Mouse (Mus musculus): Measurements from ENCODE around the gene Banf2.

Banf2 gene

DNA sequence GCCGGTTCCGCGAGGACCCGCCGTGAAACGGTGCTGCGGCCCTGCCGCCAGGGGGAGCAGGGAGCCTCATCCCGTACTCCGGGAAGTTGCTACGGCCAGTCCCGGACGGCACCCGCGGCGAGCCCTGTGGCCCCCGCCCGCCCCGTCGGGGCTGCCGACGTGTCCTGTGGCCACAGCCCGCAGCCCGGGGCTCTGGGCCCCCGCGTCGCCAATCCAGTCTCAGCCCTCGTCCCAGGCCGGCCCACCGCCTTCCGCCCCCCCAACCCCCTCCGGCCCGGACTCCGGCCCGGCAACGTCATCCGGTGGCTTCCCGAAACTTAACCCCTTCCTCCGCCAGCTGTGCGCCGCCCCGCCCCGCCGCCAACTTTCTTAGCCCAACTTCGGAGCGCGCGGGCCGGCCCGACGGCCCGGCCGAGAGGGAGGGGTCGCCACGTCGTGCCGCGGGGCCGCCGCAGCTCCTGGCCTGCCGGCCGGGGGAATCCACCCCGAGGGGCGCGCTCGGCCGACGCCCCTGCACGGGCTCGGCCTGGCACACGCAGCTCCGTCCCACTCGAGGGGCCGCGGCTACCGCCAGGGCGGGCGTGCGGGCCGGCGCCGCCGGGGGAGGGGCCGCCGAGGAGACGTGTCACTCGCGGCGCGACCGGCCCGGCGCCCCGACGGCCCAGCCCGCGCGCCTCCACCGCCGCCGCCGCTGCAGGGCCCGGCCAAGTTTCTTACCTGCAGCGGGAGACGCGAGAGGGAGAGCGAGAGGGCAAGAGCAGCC, 22.4 kb upstream of the Banf2 start:
- DNase-seq (ENCODE audit: low read depth, low spot score) = peak; percentile 85
- H3K27me3 ChIP-seq (ENCODE audit: control insufficient read depth, insufficient read depth, low read length, poor library complexity, severe bottlenecking) = no peaks in the 10 kb centered on the region
- H3K36me3 ChIP-seq (ENCODE audit: control insufficient read depth, insufficient read depth, low read length, poor library complexity, severe bottlenecking) = no peaks in the 10 kb centered on the region

GRCm38 (mm10) chr2:144011080-144011551, 21.7 kb upstream of the Banf2 start, which contains the start of gene Rrbp1:
Rrbp1 (minus strand) TSS chr2:144011263.
- Histone ChIP-seq H3K27me3 (ENCODE audit: control insufficient read depth, insufficient read depth, low read length, poor library complexity, severe bottlenecking) (no peaks in the 10 kb centered on the region), H3K36me3 (ENCODE audit: control insufficient read depth, insufficient read depth, low read length, poor library complexity, severe bottlenecking) (no peaks in the 10 kb centered on the region)
- DNase-seq (ENCODE audit: low read depth, low spot score) = peak; percentile 99

- no peak for DNase-seq (ENCODE audit: low read depth, low spot score)
These were observed 18.8 kb upstream of the Banf2 start for GRCm38 (mm10) chr2:144014051-144014450.

GRCm38 (mm10) chr2:144014481-144014880, 18.4 kb upstream of the Banf2 start:
- no peak for DNase-seq (ENCODE audit: low read depth, low spot score)
- Histone ChIP-seq H3K36me3 (ENCODE audit: control insufficient read depth, insufficient read depth, low read length, poor library complexity, severe bottlenecking) (no peaks in the 10 kb centered on the region), H3K27me3 (ENCODE audit: control insufficient read depth, insufficient read depth, low read length, poor library complexity, severe bottlenecking) (no peaks in the 10 kb centered on the region)

More at GRCm38 (mm10) chr2:144014051-144014450, 18.8 kb upstream of the Banf2 start:
- H3K36me3 ChIP-seq (ENCODE audit: control insufficient read depth, insufficient read depth, low read length, poor library complexity, severe bottlenecking) = no peaks in the 10 kb centered on the region
- no peaks in the 10 kb centered on the region for H3K27me3 ChIP-seq (ENCODE audit: control insufficient read depth, insufficient read depth, low read length, poor library complexity, severe bottlenecking)

- H3K36me3 ChIP-seq (ENCODE audit: control insufficient read depth, insufficient read depth, low read length, poor library complexity, severe bottlenecking) = no peaks in the 10 kb centered on the region
- no peaks in the 10 kb centered on the region for H3K27me3 ChIP-seq (ENCODE audit: control insufficient read depth, insufficient read depth, low read length, poor library complexity, severe bottlenecking)
- DNase-seq (ENCODE audit: low read depth, low spot score) = no peak
These were observed 17.0 kb upstream of the Banf2 start for GRCm38 (mm10) chr2:144015861-144016260.

GRCm38 (mm10) chr2:144019971-144020370, 12.9 kb upstream of the Banf2 start:
- no peaks in the 10 kb centered on the region for H3K36me3 ChIP-seq (ENCODE audit: control insufficient read depth, insufficient read depth, low read length, poor library complexity, severe bottlenecking)
- no peaks in the 10 kb centered on the region for H3K27me3 ChIP-seq (ENCODE audit: control insufficient read depth, insufficient read depth, low read length, poor library complexity, severe bottlenecking)
- no peak for DNase-seq (ENCODE audit: low read depth, low spot score)

GRCm38 (mm10) chr2:144022441-144022840, 10.4 kb upstream of the Banf2 start:
- no peaks in the 10 kb centered on the region for H3K27me3 ChIP-seq (ENCODE audit: control insufficient read depth, insufficient read depth, low read length, poor library complexity, severe bottlenecking)
- no peaks in the 10 kb centered on the region for H3K36me3 ChIP-seq (ENCODE audit: control insufficient read depth, insufficient read depth, low read length, poor library complexity, severe bottlenecking)
- no peak for DNase-seq (ENCODE audit: low read depth, low spot score)

DNA sequence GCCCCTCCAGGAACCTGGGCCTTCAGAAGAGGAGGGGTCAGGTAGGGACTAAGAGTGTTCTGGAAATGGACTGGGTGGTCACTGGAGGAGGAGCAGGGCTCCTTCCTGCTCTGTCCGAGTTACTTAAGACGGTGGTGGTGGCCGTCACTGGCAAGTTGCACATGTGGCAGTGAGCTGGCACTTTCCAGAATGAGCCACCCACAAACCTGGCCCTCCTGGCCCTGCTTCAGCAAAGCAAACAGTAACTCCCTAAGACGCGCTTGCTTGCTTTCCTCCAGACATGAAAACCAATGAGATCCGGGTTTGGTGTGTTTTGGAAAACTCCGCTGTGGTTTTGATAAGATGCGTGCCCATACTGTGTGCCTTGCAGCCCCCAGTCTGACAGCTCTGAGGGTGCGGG, 7.5 kb upstream of the Banf2 start:
- Histone ChIP-seq H3K36me3 (ENCODE audit: control insufficient read depth, insufficient read depth, low read length, poor library complexity, severe bottlenecking) (no peaks in the 10 kb centered on the region), H3K27me3 (ENCODE audit: control insufficient read depth, insufficient read depth, low read length, poor library complexity, severe bottlenecking) (no peaks in the 10 kb centered on the region)
- DNase-seq (ENCODE audit: low read depth, low spot score) = no peak

GRCm38 (mm10) chr2:144026456-144026855, 6.4 kb upstream of the Banf2 start:
- no peaks in the 10 kb centered on the region for H3K27me3 ChIP-seq (ENCODE audit: control insufficient read depth, insufficient read depth, low read length, poor library complexity, severe bottlenecking)
- no peak for DNase-seq (ENCODE audit: low read depth, low spot score)

DNA sequence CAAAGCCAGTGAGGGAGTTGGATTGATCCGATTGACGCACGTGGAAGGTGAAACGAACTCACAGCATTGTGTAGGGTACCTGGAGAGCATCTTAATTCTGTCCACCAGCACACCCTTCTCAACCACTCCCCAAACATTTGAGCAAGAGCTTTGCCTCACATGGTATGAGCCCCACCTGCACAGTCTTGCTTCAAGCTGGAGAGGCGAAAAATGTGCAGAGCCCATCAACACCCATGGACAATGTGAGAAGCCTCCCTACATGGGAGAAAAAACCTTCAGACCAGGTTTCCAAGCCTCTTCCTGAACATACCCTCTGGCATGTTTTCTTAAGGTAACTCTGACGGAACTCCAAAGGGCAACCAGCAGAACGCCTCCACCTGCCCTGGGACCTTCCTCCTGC, 2.1 kb upstream of the Banf2 start:
- Histone ChIP-seq H3K36me3 (ENCODE audit: control insufficient read depth, insufficient read depth, low read length, poor library complexity, severe bottlenecking) (no peaks in the 10 kb centered on the region), H3K27me3 (ENCODE audit: control insufficient read depth, insufficient read depth, low read length, poor library complexity, severe bottlenecking) (no peaks in the 10 kb centered on the region)
- DNase-seq (ENCODE audit: low read depth, low spot score) = no peak

More at GRCm38 (mm10) chr2:144026456-144026855, 6.4 kb upstream of the Banf2 start:
- H3K36me3 ChIP-seq (ENCODE audit: control insufficient read depth, insufficient read depth, low read length, poor library complexity, severe bottlenecking) = no peaks in the 10 kb centered on the region

GRCm38 (mm10) chr2:144044726-144045125, 11.9 kb downstream of the Banf2 start:
- no peak for DNase-seq (ENCODE audit: low read depth, low spot score)
- H3K36me3 ChIP-seq (ENCODE audit: control insufficient read depth, insufficient read depth, low read length, poor library complexity, severe bottlenecking) = no peaks in the 10 kb centered on the region
- H3K27me3 ChIP-seq (ENCODE audit: control insufficient read depth, insufficient read depth, low read length, poor library complexity, severe bottlenecking) = no peaks in the 10 kb centered on the region

DNA sequence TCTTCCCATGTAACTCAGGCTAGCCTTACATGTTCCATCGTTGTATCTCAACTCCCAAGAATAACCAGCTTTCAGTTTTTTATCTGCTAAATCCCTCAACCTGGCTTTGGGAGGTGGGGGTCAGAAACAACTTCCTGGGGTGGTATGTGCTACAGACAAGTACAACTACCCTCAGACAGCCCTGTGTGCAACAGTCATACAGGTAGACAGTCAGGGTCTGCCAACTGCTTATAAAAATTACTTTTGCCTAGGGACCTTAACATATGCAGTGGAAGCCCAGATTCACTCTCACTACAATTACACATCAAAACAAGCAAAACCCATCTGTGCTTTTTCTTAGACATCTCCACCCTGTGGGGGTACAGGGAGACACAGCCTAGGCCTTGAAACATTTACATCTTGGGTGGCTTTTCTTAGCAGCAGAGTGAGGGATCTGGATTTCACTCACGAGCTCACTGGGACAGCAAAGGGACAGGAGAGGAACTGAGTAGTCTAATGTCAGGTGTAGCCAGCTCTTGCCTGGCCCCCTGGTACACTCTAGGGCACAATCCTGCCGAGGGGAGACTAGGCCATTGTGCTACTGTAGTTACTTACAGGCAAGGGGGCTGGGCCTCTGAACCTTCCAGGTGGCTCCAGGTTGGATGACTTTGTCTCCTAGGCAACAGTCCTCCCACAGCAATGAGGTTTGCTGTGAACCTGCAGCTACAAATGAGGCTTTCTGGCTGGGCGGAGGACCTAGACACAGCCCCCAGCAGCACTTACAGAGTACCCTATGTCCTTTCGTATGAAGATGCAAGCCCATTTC, 13.1 kb downstream of the Banf2 start:
- H3K36me3 ChIP-seq (ENCODE audit: control insufficient read depth, insufficient read depth, low read length, poor library complexity, severe bottlenecking) = no peaks in the 10 kb centered on the region
- DNase-seq (ENCODE audit: low read depth, low spot score) = no peak
- no peaks in the 10 kb centered on the region for H3K27me3 ChIP-seq (ENCODE audit: control insufficient read depth, insufficient read depth, low read length, poor library complexity, severe bottlenecking)

DNA sequence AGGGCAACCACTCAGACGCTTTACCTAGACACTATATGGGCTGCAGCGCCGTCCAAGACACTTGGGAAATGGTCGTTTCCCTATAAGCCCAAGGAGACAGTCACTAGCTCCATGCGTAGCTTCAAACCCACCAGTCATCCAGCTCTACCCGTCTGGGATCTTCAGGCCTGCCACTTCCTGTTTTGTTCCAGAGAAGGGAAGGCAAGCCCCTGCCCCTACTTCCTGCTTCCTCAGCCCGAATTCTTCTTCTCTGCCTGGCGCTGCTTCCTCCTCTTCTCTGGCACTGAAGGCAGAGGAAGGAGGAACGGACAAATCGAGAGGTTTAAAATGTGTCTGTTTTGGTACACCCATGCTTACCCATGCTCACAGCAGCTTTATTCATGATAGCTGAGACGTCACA, 14.1 kb downstream of the Banf2 start:
- no peak for DNase-seq (ENCODE audit: low read depth, low spot score)

GRCm38 (mm10) chr2:144050146-144050680, 17.4 kb downstream of the Banf2 start:
- Histone ChIP-seq H3K36me3 (ENCODE audit: control insufficient read depth, insufficient read depth, low read length, poor library complexity, severe bottlenecking) (no peaks in the 10 kb centered on the region), H3K27me3 (ENCODE audit: control insufficient read depth, insufficient read depth, low read length, poor library complexity, severe bottlenecking) (no peaks in the 10 kb centered on the region)
- DNase-seq (ENCODE audit: low read depth, low spot score) = peak; percentile 43

More for the DNA sequence above, 14.1 kb downstream of the Banf2 start:
- Histone ChIP-seq H3K36me3 (ENCODE audit: control insufficient read depth, insufficient read depth, low read length, poor library complexity, severe bottlenecking) (no peaks in the 10 kb centered on the region), H3K27me3 (ENCODE audit: control insufficient read depth, insufficient read depth, low read length, poor library complexity, severe bottlenecking) (no peaks in the 10 kb centered on the region)

DNA sequence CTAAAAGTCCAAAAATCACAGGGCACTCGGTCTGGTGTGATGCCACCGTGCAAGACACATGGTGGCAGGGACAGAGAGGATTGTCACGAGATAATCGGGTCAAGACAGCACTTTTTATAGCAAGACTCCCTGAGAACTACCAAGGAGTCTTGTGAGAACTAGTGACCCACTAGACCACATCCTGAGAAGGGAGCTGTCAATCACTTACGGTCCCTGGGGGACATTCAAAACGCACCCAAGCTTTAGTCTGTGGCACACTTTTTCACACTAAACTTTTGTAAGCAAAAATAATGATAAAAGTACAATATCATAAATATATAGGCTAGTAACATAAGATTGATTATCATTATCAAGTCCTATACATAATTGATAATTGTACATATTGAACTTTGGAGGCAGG, 18.0 kb downstream of the Banf2 start:
- H3K27me3 ChIP-seq (ENCODE audit: control insufficient read depth, insufficient read depth, low read length, poor library complexity, severe bottlenecking) = no peaks in the 10 kb centered on the region
- DNase-seq (ENCODE audit: low read depth, low spot score) = peak; percentile 60
- H3K36me3 ChIP-seq (ENCODE audit: control insufficient read depth, insufficient read depth, low read length, poor library complexity, severe bottlenecking) = no peaks in the 10 kb centered on the region

Measured in splenic B cell, adult 2 months (primary cell).